Mouse (Mus musculus): Measurements from ENCODE around the gene Stard10. TPM values are rescaled to one million over a fixed set of nuclear protein-coding genes. Genes with fewer than 3 reads are reported as not detected.

Gene Stard10
- polyA plus RNA-seq, 1 experiment from 2014 or later: 46.5 TPM

GRCm38 (mm10) chr7:101363914-101364313 is 47.0 kb downstream of the Stard10 start:
- Histone ChIP-seq H3K9ac (ENCODE audit: low read length) (no peak overlapping the region), H3K4me2 (ENCODE audit: low read depth, low read length) (no peak overlapping the region), H3K4me1 (replicated peaks; ENCODE audit: control insufficient read depth, insufficient read depth, low read length) (peaks cover 4% of the 10 kb centered on the region; the same call in 1 of the 2 replicates), H3K4me3 (ENCODE audit: low read length) (no peak overlapping the region), H3K27me3 (ENCODE audit: control insufficient read depth, insufficient read depth, low read depth, low read length) (no peaks in the 10 kb centered on the region), H3K27ac (ENCODE audit: low read length) (no peak overlapping the region), H3K9me3 (ENCODE audit: control insufficient read depth, low read length) (no peaks in the 10 kb centered on the region), H3K36me3 (ENCODE audit: control insufficient read depth, insufficient read depth, low read length) (no peaks in the 10 kb centered on the region)
- WGBS: 75% methylated on average over 5 of the region's 5 CpGs
- ATAC-seq (ENCODE audit: low read depth): no peak

GRCm38 (mm10) chr7:101367901-101368852 is 51.3 kb downstream of the Stard10 start:
- no peak overlapping the region for H3K4me2 ChIP-seq (ENCODE audit: low read depth, low read length)
- 47% methylated on average over 11 of the region's 11 CpGs for WGBS

GRCm38 (mm10) chr7:101369666-101370065 is 52.8 kb downstream of the Stard10 start:
- WGBS: 68% methylated on average over 7 of the region's 7 CpGs
- Histone ChIP-seq H3K27ac (ENCODE audit: low read length) (no peak overlapping the region), H3K27me3 (ENCODE audit: control insufficient read depth, insufficient read depth, low read depth, low read length) (no peaks in the 10 kb centered on the region), H3K9me3 (ENCODE audit: control insufficient read depth, low read length) (no peaks in the 10 kb centered on the region), H3K4me3 (ENCODE audit: low read length) (no peak overlapping the region), H3K36me3 (ENCODE audit: control insufficient read depth, insufficient read depth, low read length) (no peaks in the 10 kb centered on the region), H3K9ac (ENCODE audit: low read length) (no peak overlapping the region), H3K4me1 (replicated peaks; ENCODE audit: control insufficient read depth, insufficient read depth, low read length) (no peaks in the 10 kb centered on the region; the same call in 1 of the 2 replicates), H3K4me2 (ENCODE audit: low read depth, low read length) (no peak overlapping the region)
- no peak for ATAC-seq (ENCODE audit: low read depth)

More at GRCm38 (mm10) chr7:101367901-101368852, 51.3 kb downstream of the Stard10 start:
- Histone ChIP-seq H3K4me3 (ENCODE audit: low read length) (no peak overlapping the region), H3K9me3 (ENCODE audit: control insufficient read depth, low read length) (no peaks in the 10 kb centered on the region), H3K27me3 (ENCODE audit: control insufficient read depth, insufficient read depth, low read depth, low read length) (no peaks in the 10 kb centered on the region), H3K27ac (ENCODE audit: low read length) (no peak overlapping the region), H3K4me1 (replicated peaks; ENCODE audit: control insufficient read depth, insufficient read depth, low read length) (no peaks in the 10 kb centered on the region; the same call in 1 of the 2 replicates), H3K9ac (ENCODE audit: low read length) (no peak overlapping the region), H3K36me3 (ENCODE audit: control insufficient read depth, insufficient read depth, low read length) (no peaks in the 10 kb centered on the region)
- no peak; the same call in 1 of the 2 replicates for ATAC-seq (ENCODE audit: low read depth)

- no peak overlapping the region for H3K9ac ChIP-seq (ENCODE audit: low read length)
- no peak overlapping the region for H3K4me3 ChIP-seq (ENCODE audit: low read length)
- H3K36me3 ChIP-seq (ENCODE audit: control insufficient read depth, insufficient read depth, low read length): no peaks in the 10 kb centered on the region
- no peak overlapping the region for H3K27ac ChIP-seq (ENCODE audit: low read length)
- WGBS: 77% methylated on average over 24 of the region's 26 CpGs
- no peak for ATAC-seq (ENCODE audit: low read depth)
- H3K4me2 ChIP-seq (ENCODE audit: low read depth, low read length): no peak overlapping the region
- H3K4me1 ChIP-seq (replicated peaks; ENCODE audit: control insufficient read depth, insufficient read depth, low read length): peaks cover 6% of the 10 kb centered on the region
- H3K27me3 ChIP-seq (ENCODE audit: control insufficient read depth, insufficient read depth, low read depth, low read length): no peaks in the 10 kb centered on the region
- H3K9me3 ChIP-seq (ENCODE audit: control insufficient read depth, low read length): no peaks in the 10 kb centered on the region
These were observed 56.2 kb downstream of the Stard10 start for GRCm38 (mm10) chr7:101373082-101373481.

GRCm38 (mm10) chr7:101374155-101374554 is 57.3 kb downstream of the Stard10 start:
- H3K4me2 ChIP-seq (ENCODE audit: low read depth, low read length): no peak overlapping the region
- ATAC-seq (ENCODE audit: low read depth): peak; percentile 20; the same call in 1 of the 2 replicates
- H3K36me3 ChIP-seq (ENCODE audit: control insufficient read depth, insufficient read depth, low read length): no peaks in the 10 kb centered on the region
- no peaks in the 10 kb centered on the region for H3K27me3 ChIP-seq (ENCODE audit: control insufficient read depth, insufficient read depth, low read depth, low read length)
- no peak overlapping the region for H3K9ac ChIP-seq (ENCODE audit: low read length)
- no peaks in the 10 kb centered on the region for H3K9me3 ChIP-seq (ENCODE audit: control insufficient read depth, low read length)
- H3K4me3 ChIP-seq (ENCODE audit: low read length): no peak overlapping the region
- peaks cover 16% of the 10 kb centered on the region for H3K4me1 ChIP-seq (replicated peaks; ENCODE audit: control insufficient read depth, insufficient read depth, low read length)
- no peak overlapping the region for H3K27ac ChIP-seq (ENCODE audit: low read length)

- no peaks in the 10 kb centered on the region for H3K36me3 ChIP-seq (ENCODE audit: control insufficient read depth, insufficient read depth, low read length)
These were observed 59.9 kb downstream of the Stard10 start for GRCm38 (mm10) chr7:101376701-101377340.

GRCm38 (mm10) chr7:101377741-101378262 is 60.9 kb downstream of the Stard10 start:
- H3K27me3 ChIP-seq (ENCODE audit: control insufficient read depth, insufficient read depth, low read depth, low read length): no peaks in the 10 kb centered on the region
- ATAC-seq (ENCODE audit: low read depth): peak; percentile 85
- no peaks in the 10 kb centered on the region for H3K36me3 ChIP-seq (ENCODE audit: control insufficient read depth, insufficient read depth, low read length)
- peak overlapping the region; percentile 78 for H3K9ac ChIP-seq (ENCODE audit: low read length)
- H3K9me3 ChIP-seq (ENCODE audit: control insufficient read depth, low read length): no peaks in the 10 kb centered on the region
- 9% methylated on average over 7 of the region's 7 CpGs for WGBS
- H3K4me1 ChIP-seq (replicated peaks; ENCODE audit: control insufficient read depth, insufficient read depth, low read length): peaks cover 26% of the 10 kb centered on the region
- H3K4me2 ChIP-seq (ENCODE audit: low read depth, low read length): peak overlapping the region; percentile 69
- peak overlapping the region; percentile 43 for H3K4me3 ChIP-seq (ENCODE audit: low read length)
- H3K27ac ChIP-seq (ENCODE audit: low read length): peak overlapping the region; percentile 89

More at GRCm38 (mm10) chr7:101376701-101377340, 59.9 kb downstream of the Stard10 start:
- no peak overlapping the region for H3K4me2 ChIP-seq (ENCODE audit: low read depth, low read length)
- H3K4me3 ChIP-seq (ENCODE audit: low read length): no peak overlapping the region
- 71% methylated on average over 10 of the region's 10 CpGs for WGBS
- H3K27ac ChIP-seq (ENCODE audit: low read length): peak overlapping the region; percentile 82; the same call in 1 of the 2 replicates
- H3K9ac ChIP-seq (ENCODE audit: low read length): peak overlapping the region; percentile 78
- no peaks in the 10 kb centered on the region for H3K27me3 ChIP-seq (ENCODE audit: control insufficient read depth, insufficient read depth, low read depth, low read length)
- no peak for ATAC-seq (ENCODE audit: low read depth)
- peaks cover 26% of the 10 kb centered on the region for H3K4me1 ChIP-seq (replicated peaks; ENCODE audit: control insufficient read depth, insufficient read depth, low read length)
- no peaks in the 10 kb centered on the region for H3K9me3 ChIP-seq (ENCODE audit: control insufficient read depth, low read length)

- H3K9me3 ChIP-seq (ENCODE audit: control insufficient read depth, low read length): no peaks in the 10 kb centered on the region
- H3K27ac ChIP-seq (ENCODE audit: low read length): peak overlapping the region; percentile 89
- no peaks in the 10 kb centered on the region for H3K27me3 ChIP-seq (ENCODE audit: control insufficient read depth, insufficient read depth, low read depth, low read length)
- WGBS: 38% methylated on average over 3 of the region's 3 CpGs
- peak overlapping the region; percentile 78 for H3K9ac ChIP-seq (ENCODE audit: low read length)
- peaks cover 26% of the 10 kb centered on the region for H3K4me1 ChIP-seq (replicated peaks; ENCODE audit: control insufficient read depth, insufficient read depth, low read length)
- H3K36me3 ChIP-seq (ENCODE audit: control insufficient read depth, insufficient read depth, low read length): no peaks in the 10 kb centered on the region
- peak overlapping the region; percentile 69 for H3K4me2 ChIP-seq (ENCODE audit: low read depth, low read length)
- H3K4me3 ChIP-seq (ENCODE audit: low read length): peak overlapping the region; percentile 43
- ATAC-seq (ENCODE audit: low read depth): peak; percentile 26
These were observed 61.4 kb downstream of the Stard10 start for GRCm38 (mm10) chr7:101378285-101378684.
